Mouse (Mus musculus) thymus, adult 2 months (tissue): ENCODE results near the gene Senp2.

Experiments
- CTCF ChIP-seq: fragments of 200-500 bp; IDR thresholded peaks from 2 replicates; pipeline ENCODE4 v1.5.1; 2012; ENCODE audit warnings: mild to moderate bottlenecking, control low read depth, low read length, moderate library complexity, borderline replicate concordance; ENCODE audit not compliant: control insufficient read depth, poor library complexity, insufficient read depth; ENCODE audit errors: extremely low read depth
- POLR2A ChIP-seq: fragments of 200-500 bp; IDR thresholded peaks from 2 replicates; pipeline ENCODE4 v1.6.1; 2012; ENCODE audit warnings: mild to moderate bottlenecking, low read length, control low read depth, moderate library complexity; ENCODE audit not compliant: control insufficient read depth, poor library complexity, insufficient read depth; ENCODE audit errors: extremely low read depth

DNA sequence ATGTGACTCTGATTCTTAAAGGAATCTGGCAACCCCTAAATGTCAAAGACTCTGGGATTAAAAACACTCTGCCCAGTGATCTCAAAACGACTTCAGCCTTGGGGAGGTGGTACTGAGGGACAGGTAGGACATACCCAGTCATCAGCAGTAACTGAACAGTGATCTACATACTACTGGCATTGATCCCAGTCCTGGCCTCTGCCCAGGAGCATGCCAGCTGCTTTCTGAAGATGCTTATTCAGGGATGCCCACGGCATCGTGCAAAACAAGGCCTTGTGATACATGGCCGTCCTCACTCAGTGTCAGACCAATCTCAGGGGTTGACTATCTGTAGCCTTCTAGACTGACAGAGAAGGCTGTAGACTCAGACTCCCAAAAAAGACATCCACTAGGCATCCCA is 76.1 kb downstream of the Senp2 start:
- TF ChIP-seq POLR2A (no peak), CTCF (no peak)
